Mouse (Mus musculus): ENCODE measurements around the gene Ptov1. TPM values are rescaled to one million over a fixed set of nuclear protein-coding genes. Genes with fewer than 3 reads are reported as not detected.

Gene Ptov1
- polyA plus RNA-seq, 1 experiment from 2014 or later: 415 TPM

MicroRNAs within 50 kb of the gene (microRNA counts, 519-probe panel; counts per million panel counts)
- microRNA mmu-miR-707: 341 counts per million, percentile 65 among the panel's probes with 10 or more counts

Small RNA genes lying within 50 kb of the gene (microRNA-seq; reads per million reads assigned to microRNA genes)
- not detected for gene Mir707

Other genes with a start within 250 kb of the Ptov1 start
- gene Myh14, start 198.9 kb downstream of the Ptov1 start, polyA plus RNA-seq (2016; fragmentation: Nextera tagmentation; extraction: Ambion mirVana): 1.5 and 1.8 TPM in 2 replicates
- gene Izumo2, start 161.0 kb downstream of the Ptov1 start, polyA plus RNA-seq (2016; fragmentation: Nextera tagmentation; extraction: Ambion mirVana): not detected in 2 replicates
- gene Vrk3, start 121.4 kb downstream of the Ptov1 start, polyA plus RNA-seq (2016; fragmentation: Nextera tagmentation; extraction: Ambion mirVana): 42.1 and 43.4 TPM in 2 replicates
- gene Zfp473, start 118.7 kb downstream of the Ptov1 start, polyA plus RNA-seq (2016; fragmentation: Nextera tagmentation; extraction: Ambion mirVana): 3.5 and 4.3 TPM in 2 replicates
- 168 and 172 TPM in 2 replicates for gene Nup62, start 53.7 kb downstream of the Ptov1 start, polyA plus RNA-seq (2016; fragmentation: Nextera tagmentation; extraction: Ambion mirVana)
- gene Il4i1, start 53.4 kb downstream of the Ptov1 start, polyA plus RNA-seq (2016; fragmentation: Nextera tagmentation; extraction: Ambion mirVana): 0.85 and 1.7 TPM in 2 replicates
- gene Atf5, start 53.1 kb downstream of the Ptov1 start, polyA plus RNA-seq (2016; fragmentation: Nextera tagmentation; extraction: Ambion mirVana): 3.3 and 3.6 TPM in 2 replicates
- gene Akt1s1, start 20.8 kb downstream of the Ptov1 start, polyA plus RNA-seq (2016; fragmentation: Nextera tagmentation; extraction: Ambion mirVana): 84.3 and 84.6 TPM in 2 replicates
- 72.8 and 73.6 TPM in 2 replicates for gene Tbc1d17, start 20.7 kb downstream of the Ptov1 start, polyA plus RNA-seq (2016; fragmentation: Nextera tagmentation; extraction: Ambion mirVana)
- 37.8 and 39.8 TPM in 2 replicates for gene Pnkp, start 12.6 kb downstream of the Ptov1 start, polyA plus RNA-seq (2016; fragmentation: Nextera tagmentation; extraction: Ambion mirVana)
- 175 and 185 TPM in 2 replicates for gene Med25, start 22.9 kb upstream of the Ptov1 start, polyA plus RNA-seq (2016; fragmentation: Nextera tagmentation; extraction: Ambion mirVana)
- gene Fuz, start 26.3 kb upstream of the Ptov1 start, polyA plus RNA-seq (2016; fragmentation: Nextera tagmentation; extraction: Ambion mirVana): 24.8 and 25.0 TPM in 2 replicates
- gene Ap2a1, start 59.7 kb upstream of the Ptov1 start, polyA plus RNA-seq (2016; fragmentation: Nextera tagmentation; extraction: Ambion mirVana): 69.1 and 69.5 TPM in 2 replicates
- 0.47 TPM in 1 of 2 replicates, not detected in the other for gene Tsks, start 73.4 kb upstream of the Ptov1 start, polyA plus RNA-seq (2016; fragmentation: Nextera tagmentation; extraction: Ambion mirVana)
- 19.4 and 20.8 TPM in 2 replicates for gene Cpt1c, start 105.1 kb upstream of the Ptov1 start, polyA plus RNA-seq (2016; fragmentation: Nextera tagmentation; extraction: Ambion mirVana)
- 909 and 984 TPM in 2 replicates for gene Prmt1, start 116.8 kb upstream of the Ptov1 start, polyA plus RNA-seq (2016; fragmentation: Nextera tagmentation; extraction: Ambion mirVana)
- 70.5 and 76.0 TPM in 2 replicates for gene Irf3, start 127.9 kb upstream of the Ptov1 start, polyA plus RNA-seq (2016; fragmentation: Nextera tagmentation; extraction: Ambion mirVana)
- gene Bcl2l12, start 128.9 kb upstream of the Ptov1 start, polyA plus RNA-seq (2016; fragmentation: Nextera tagmentation; extraction: Ambion mirVana): 80.7 and 83.9 TPM in 2 replicates
- 39.9 and 41.0 TPM in 2 replicates for gene Scaf1, start 146.6 kb upstream of the Ptov1 start, polyA plus RNA-seq (2016; fragmentation: Nextera tagmentation; extraction: Ambion mirVana)
- gene Rras, start 148.2 kb upstream of the Ptov1 start, polyA plus RNA-seq (2016; fragmentation: Nextera tagmentation; extraction: Ambion mirVana): 15.0 and 16.8 TPM in 2 replicates
- gene Prr12, start 183.1 kb upstream of the Ptov1 start, polyA plus RNA-seq (2016; fragmentation: Nextera tagmentation; extraction: Ambion mirVana): 11.9 and 12.7 TPM in 2 replicates
- gene Nosip, start 192.6 kb upstream of the Ptov1 start, polyA plus RNA-seq (2016; fragmentation: Nextera tagmentation; extraction: Ambion mirVana): 61.2 and 67.6 TPM in 2 replicates
- 16.5 and 17.7 TPM in 2 replicates for gene Prrg2, start 192.9 kb upstream of the Ptov1 start, polyA plus RNA-seq (2016; fragmentation: Nextera tagmentation; extraction: Ambion mirVana)
- gene Rcn3, start 222.4 kb upstream of the Ptov1 start, polyA plus RNA-seq (2016; fragmentation: Nextera tagmentation; extraction: Ambion mirVana): 101 and 113 TPM in 2 replicates
- 5.5 and 5.9 TPM in 2 replicates for gene Fcgrt, start 234.1 kb upstream of the Ptov1 start, polyA plus RNA-seq (2016; fragmentation: Nextera tagmentation; extraction: Ambion mirVana)